Mouse (Mus musculus) small intestine, adult 2 months (tissue): Measurements from ENCODE around the gene Il17ra. TPM values are rescaled to one million over a fixed set of nuclear protein-coding genes. Genes with fewer than 3 reads are reported as not detected.

Source experiments
- H3K27ac ChIP-seq: fragments of 200-500 bp; 2 replicates; pipeline ENCODE4 v1.5.1; 2012; ENCODE audit warnings: low read depth, low read length, control low read depth, inconsistent platforms; ENCODE audit not compliant: insufficient read depth
- H3K27me3 ChIP-seq: fragments of 200-500 bp; 2 replicates; pipeline ENCODE4 v1.6.1; 2012; ENCODE audit warnings: mild to moderate bottlenecking, moderate library complexity, low read length, inconsistent platforms; ENCODE audit not compliant: control insufficient read depth, insufficient read depth
- H3K36me3 ChIP-seq: fragments of 200-500 bp; 2 replicates; pipeline ENCODE4 v1.6.1; 2012; ENCODE audit warnings: mild to moderate bottlenecking, low read length, control low read depth, inconsistent platforms; ENCODE audit not compliant: control insufficient read depth, insufficient read depth
- H3K4me1 ChIP-seq: fragments of 200-500 bp; 2 replicates; pipeline ENCODE4 v1.6.1; 2012; ENCODE audit warnings: low read length, inconsistent platforms, mixed read lengths; ENCODE audit not compliant: control insufficient read depth, insufficient read depth, insufficient read length
- H3K4me3 ChIP-seq: fragments of 200-500 bp; 2 replicates; pipeline ENCODE4 v1.5.1; 2012; ENCODE audit warnings: low read depth, mild to moderate bottlenecking, control low read depth, inconsistent platforms, low read length, moderate library complexity
- CTCF ChIP-seq: fragments of 200-500 bp; IDR thresholded peaks from 2 replicates; pipeline ENCODE4 v1.5.1; 2012; ENCODE audit warnings: low read depth, mild to moderate bottlenecking, control low read depth, inconsistent platforms, low read length, moderate library complexity, mixed read lengths; ENCODE audit not compliant: insufficient replicate concordance, insufficient read length; ENCODE audit errors: extremely low read depth
- POLR2A ChIP-seq: fragments of 200-500 bp; IDR thresholded peaks from 2 replicates; pipeline ENCODE4 v1.6.1; 2012; ENCODE audit warnings: low read depth, mild to moderate bottlenecking, control low read depth, inconsistent platforms, low read length, moderate library complexity
- WGBS: fragments of 180-500 bp; shearing (Covaris S2); methylation state at CpG from one replicate; pipeline ENCODE4 v1.1.7; 2018; 5-methylcytosine and 5-hydroxymethylcytosine counted together
- polyA plus RNA-seq: library from polyadenylated mRNA; depleted of rRNA; stranded (reverse); fragments of >200 nt; gene quantifications from 2 replicates; pipeline ENCODE4 v1.2.3, GENCODE M21; 2012

The Il17ra gene
- polyA plus RNA-seq, 1 experiment = 18.7 TPM

DNA sequence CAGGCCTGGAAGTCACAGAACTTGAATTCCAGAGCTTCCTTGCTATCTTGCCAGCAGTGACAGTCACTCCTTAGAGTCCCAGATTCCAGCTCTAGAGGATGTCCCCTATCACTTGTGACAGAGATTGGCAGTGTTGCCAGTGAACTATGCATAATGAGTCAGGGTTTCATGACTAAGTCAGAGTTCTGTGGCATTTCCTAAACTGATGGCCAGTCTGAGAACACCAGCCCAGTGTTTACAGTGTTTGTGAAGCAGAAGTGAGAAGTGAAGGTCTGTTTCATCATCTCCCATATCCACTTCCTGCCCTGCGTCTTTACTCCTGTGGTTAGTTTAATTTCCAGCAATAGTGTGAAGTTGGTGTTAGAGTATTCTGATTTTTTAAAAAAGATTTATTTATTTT, 7.6 kb downstream of the Il17ra start:
- TF ChIP-seq POLR2A (no peak), CTCF (no peak)
- Histone ChIP-seq H3K36me3 (peaks cover 12% of the 10 kb centered on the region), H3K27me3 (no peaks in the 10 kb centered on the region), H3K4me1 (peaks cover 2% of the 10 kb centered on the region; the same call in 1 of the 2 replicates), H3K27ac (peak overlapping the region; percentile 55), H3K4me3 (no peak overlapping the region)
- WGBS = 91% methylated on average over 1 of the region's 1 CpGs

DNA sequence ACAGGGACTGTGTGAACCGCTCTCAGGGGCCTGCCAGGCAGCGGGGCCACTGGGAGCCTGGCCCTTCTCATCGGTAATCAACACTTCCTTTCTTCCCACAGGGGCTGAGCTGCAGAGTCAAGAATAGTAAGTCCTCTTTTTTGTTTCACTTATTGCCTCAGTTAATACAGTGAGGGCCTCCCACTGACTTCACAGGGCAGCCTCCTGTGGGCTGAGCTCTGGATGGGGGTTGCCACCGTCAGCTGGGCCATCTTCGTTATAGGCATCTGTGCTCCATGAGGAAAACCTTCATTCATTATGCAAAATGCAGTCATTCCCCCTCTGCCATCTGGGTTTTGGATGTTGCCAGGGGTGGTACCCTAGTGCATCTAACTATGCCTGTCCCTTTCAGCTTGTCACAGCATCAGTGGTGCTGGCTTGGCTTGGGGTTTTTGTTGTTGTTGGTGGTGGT, 9.0 kb downstream of the Il17ra start:
- WGBS = 64% methylated on average over 5 of the region's 5 CpGs
- H3K36me3 ChIP-seq = peaks cover 14% of the 10 kb centered on the region
- H3K4me1 ChIP-seq = peaks cover 2% of the 10 kb centered on the region; the same call in 1 of the 2 replicates
- no peaks in the 10 kb centered on the region for H3K27me3 ChIP-seq
- no peak overlapping the region for H3K4me3 ChIP-seq
- no peak for TF ChIP-seq POLR2A
- no peak for TF ChIP-seq CTCF
- H3K27ac ChIP-seq = no peak overlapping the region

DNA sequence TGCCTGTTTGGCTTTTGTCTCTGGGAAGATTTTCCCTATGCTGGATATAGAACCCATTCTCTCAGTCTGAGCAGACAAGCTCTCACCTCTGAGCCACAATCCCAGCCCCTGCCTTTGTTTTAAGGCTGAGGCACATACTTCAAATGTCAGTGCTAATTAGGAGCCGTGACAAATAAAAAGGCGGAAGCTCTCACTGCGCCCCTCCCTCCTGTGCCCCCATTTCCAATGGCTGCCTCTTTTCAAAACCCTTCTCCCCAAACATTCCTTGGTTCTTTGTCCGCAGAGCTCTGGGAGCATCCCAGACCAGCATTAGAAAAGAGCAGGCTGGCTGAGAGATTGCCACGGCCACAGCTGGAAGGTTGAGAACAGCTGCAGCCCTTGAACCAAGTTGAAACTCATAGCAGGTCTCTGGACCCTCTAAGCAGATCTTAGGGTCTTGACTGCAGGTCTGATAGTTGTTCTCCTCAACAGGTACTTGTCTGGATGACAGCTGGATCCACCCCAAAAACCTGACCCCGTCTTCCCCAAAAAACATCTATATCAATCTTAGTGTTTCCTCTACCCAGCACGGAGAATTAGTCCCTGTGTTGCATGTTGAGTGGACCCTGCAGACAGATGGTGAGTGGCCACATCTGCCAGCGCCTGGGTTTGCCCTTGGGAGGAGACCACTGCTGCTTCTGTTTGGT, 9.6 kb downstream of the Il17ra start:
- Histone ChIP-seq H3K27me3 (no peaks in the 10 kb centered on the region), H3K4me1 (peaks cover 2% of the 10 kb centered on the region; the same call in 1 of the 2 replicates), H3K4me3 (no peak overlapping the region), H3K27ac (no peak overlapping the region), H3K36me3 (peaks cover 18% of the 10 kb centered on the region)
- 78% methylated on average over 8 of the region's 8 CpGs for WGBS
- TF ChIP-seq POLR2A (no peak), CTCF (no peak)

DNA sequence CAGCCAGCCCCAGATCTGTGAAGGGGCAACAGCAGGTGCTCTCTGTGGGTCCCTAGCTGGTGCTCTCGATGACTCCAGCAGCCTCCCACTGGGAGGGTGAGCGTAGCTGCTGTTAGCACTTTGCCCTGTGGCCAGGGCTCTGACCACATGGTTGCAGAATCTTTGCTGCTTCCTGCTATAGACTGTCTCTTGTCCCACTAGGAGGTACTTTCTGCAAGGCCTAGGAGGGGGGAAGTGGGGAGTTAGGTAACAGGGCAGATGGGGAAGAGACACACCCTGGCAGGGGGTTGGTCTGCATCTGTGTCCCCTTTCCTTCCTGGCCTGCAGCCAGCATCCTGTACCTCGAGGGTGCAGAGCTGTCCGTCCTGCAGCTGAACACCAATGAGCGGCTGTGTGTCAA, 10.4 kb downstream of the Il17ra start:
- TF ChIP-seq POLR2A (no peak), CTCF (no peak)
- H3K27me3 ChIP-seq = no peaks in the 10 kb centered on the region
- no peak overlapping the region for H3K4me3 ChIP-seq
- H3K4me1 ChIP-seq = peaks cover 2% of the 10 kb centered on the region; the same call in 1 of the 2 replicates
- no peak overlapping the region for H3K27ac ChIP-seq
- 41% methylated on average over 5 of the region's 5 CpGs for WGBS
- peaks cover 25% of the 10 kb centered on the region for H3K36me3 ChIP-seq

DNA sequence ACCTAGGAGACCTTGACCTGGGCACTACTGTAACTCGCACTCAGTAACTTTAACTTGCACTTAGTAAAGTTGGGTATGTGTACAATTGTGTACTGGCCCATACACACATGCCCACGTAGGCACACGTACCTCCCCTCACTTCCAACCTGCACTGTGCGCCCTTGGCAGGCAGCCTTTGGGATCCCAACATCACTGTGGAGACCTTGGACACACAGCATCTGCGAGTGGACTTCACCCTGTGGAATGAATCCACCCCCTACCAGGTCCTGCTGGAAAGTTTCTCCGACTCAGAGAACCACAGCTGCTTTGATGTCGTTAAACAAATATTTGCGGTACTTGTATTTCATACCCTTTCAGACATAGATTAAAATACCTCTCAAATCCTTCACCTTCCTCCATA, 12.2 kb downstream of the Il17ra start:
- H3K4me3 ChIP-seq = no peak overlapping the region
- H3K27ac ChIP-seq = no peak overlapping the region
- no peaks in the 10 kb centered on the region for H3K27me3 ChIP-seq
- peaks cover 2% of the 10 kb centered on the region; the same call in 1 of the 2 replicates for H3K4me1 ChIP-seq
- 43% methylated on average over 8 of the region's 8 CpGs for WGBS
- peaks cover 38% of the 10 kb centered on the region for H3K36me3 ChIP-seq
- no peak for TF ChIP-seq POLR2A
- TF ChIP-seq CTCF = no peak

DNA sequence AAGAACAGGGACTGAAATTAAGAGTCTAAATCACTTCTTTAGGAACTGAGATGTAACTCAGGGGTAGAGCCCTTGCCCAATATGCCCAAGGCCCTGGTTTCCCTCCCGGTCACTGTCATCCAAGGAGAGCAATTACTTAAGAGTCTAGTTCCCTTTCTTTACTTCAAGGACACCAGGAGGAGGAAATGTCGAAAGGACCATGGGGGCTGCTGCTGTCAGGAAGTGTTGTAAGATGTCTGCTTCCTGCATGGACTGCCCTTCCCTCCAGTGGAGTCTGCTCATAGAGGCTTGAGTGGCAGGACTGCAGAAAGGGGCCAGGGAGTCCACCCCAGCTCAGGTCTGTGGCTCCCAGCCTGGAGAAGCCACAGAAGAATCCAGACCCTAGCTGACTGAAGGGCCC, 16.3 kb downstream of the Il17ra start:
- WGBS = 72% methylated on average over 2 of the region's 2 CpGs
- Histone ChIP-seq H3K36me3 (peaks cover 52% of the 10 kb centered on the region), H3K27ac (no peak overlapping the region), H3K4me3 (no peak overlapping the region), H3K27me3 (no peaks in the 10 kb centered on the region), H3K4me1 (no peaks in the 10 kb centered on the region)
- TF ChIP-seq POLR2A (no peak), CTCF (no peak)

DNA sequence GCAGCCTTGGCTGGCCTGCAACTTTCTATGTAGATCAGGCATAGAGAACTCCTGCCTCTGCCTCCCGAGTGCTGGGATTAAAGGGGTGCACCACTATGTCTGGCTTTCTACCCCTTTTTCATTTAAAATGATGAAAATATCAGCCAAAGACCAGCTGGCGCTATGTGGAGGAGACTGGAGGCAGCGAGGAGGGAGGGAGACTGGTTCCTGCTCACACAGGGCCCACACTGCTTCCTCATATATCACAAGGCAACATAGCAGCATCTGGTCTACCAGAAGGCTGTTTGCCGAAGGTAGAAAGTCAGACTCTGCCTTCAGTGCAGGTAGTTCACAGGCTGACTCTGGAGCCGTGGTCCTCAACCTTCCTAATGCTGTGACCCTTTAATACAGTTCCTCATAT, 17.3 kb downstream of the Il17ra start:
- no peak overlapping the region for H3K27ac ChIP-seq
- peaks cover 5% of the 10 kb centered on the region; the same call in 1 of the 2 replicates for H3K4me1 ChIP-seq
- H3K4me3 ChIP-seq = no peak overlapping the region
- WGBS = 93% methylated on average over 5 of the region's 5 CpGs
- TF ChIP-seq CTCF = no peak
- no peak for TF ChIP-seq POLR2A
- no peaks in the 10 kb centered on the region for H3K27me3 ChIP-seq
- peaks cover 45% of the 10 kb centered on the region for H3K36me3 ChIP-seq
